Mouse (Mus musculus) R1 (cell line): ENCODE results near the gene Bub1.

Experiments
- DNase-seq: peaks from one replicate; pipeline ENCODE4 v3.0.0-alpha.2; 2018; ENCODE audit warnings: low read depth, low spot score

The Bub1 gene

GRCm38 (mm10) chr2:127775013-127775412 lies 56.7 kb downstream of the Bub1 start:
- DNase-seq = no peak

- no peak for DNase-seq
These were observed 57.1 kb downstream of the Bub1 start for GRCm38 (mm10) chr2:127774578-127774941.

- no peak for DNase-seq
These were observed 57.6 kb downstream of the Bub1 start for GRCm38 (mm10) chr2:127773938-127774577.

GRCm38 (mm10) chr2:127761587-127761986 lies 70.1 kb downstream of the Bub1 start:
- DNase-seq = no peak

DNA sequence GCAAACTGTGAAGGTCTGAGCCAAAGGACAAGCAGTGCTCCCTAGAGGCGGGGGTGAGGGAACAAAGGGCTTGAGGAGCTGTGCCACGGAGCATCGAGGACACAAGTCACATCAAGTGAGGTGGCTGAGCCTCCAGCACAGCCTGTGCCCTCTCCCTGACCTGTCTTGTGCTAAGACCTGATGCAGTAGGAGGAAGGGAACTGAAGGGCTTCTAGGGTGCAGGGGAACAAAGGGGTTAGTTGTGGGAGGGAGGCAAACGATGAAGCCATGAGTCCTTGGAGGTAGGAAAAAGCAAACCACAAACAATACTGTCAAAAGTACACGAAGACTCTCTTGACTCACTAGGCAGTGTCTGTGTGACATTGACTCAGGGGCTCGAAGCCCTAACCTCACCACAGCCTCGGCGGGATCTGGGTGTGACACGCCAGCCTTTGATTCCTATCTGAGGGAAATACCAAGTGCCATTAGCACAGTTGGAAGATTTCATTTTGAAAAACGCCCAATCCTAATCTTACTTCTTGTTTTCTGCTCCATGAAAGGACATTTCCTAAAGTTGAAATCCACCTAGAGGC lies 71.2 kb downstream of the Bub1 start:
- peak; percentile 24 for DNase-seq

- no peak for DNase-seq
These were observed 71.7 kb downstream of the Bub1 start for GRCm38 (mm10) chr2:127760014-127760413.

DNA sequence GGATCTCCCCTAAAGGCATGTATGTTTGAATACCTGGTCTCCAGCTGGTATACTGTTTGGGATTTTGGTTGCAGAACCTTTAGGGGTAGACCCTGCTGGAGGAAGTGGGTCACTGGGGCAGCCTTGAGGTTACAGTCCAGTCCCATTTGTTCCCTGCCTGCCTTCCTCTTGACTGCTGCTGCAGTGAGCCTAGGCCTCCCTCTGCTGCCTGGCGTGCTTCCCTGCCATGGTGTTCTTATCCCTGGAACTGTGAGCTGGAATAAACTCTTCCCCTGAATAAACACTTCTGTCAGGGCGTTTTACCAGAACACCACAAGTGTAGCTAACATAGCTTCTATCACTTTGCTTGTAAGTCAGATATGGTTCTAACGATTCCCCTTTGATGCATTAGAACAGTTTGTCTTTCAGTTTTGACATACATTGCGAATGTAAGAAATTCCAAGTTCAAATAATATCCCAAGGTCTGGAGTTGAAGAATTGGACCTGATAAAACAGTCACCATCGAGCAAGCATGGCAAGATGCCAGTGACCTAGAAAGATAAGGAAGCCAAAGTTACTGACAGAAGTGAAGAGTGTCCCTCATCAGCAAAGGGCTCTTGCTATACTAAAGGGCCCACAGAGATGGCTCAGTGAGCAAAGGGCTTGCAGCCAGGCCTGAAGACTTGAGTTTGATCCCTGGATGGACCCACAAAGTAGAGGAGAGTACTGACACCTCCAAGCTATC lies 72.3 kb downstream of the Bub1 start:
- no peak for DNase-seq

DNA sequence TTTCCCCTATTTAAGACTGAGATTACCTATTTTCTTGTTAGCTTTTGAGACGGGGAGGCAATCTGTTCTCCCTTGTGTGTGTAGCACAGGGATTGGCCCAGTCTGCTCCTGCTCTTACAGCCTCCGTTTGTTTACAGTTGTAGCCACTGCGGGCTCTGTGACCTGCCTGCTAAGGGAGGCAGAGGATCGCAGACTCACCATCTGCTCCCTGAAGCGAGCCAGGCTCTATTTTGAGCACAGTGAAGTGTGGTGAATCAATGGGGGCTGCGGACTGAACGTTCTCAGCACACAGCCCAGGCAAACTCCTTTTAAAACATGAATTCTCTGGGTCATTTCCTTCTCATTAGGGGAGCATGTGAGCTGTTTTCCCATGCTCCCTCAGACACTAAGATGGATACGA lies 74.5 kb downstream of the Bub1 start:
- DNase-seq = no peak

DNA sequence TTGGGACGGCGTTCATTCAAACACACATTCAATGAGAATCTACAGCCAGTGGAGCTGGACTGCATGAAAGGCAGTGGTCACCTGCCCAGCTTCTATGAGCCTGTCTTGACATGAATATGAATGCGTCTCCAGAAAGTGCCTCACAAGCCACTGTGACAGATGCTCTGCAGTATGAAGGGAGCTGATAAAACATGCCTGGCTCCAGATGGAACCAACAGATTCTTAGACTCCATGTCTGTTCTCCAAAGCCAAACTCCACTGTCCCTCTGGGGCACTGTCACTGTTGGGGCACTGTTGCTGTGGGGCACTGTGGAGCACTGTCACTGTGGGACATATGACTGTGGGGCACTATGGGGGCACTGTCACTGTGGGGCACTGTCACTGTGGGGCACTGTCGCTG lies 77.6 kb downstream of the Bub1 start:
- no peak for DNase-seq

- DNase-seq = no peak
These were observed 79.6 kb downstream of the Bub1 start for GRCm38 (mm10) chr2:127751849-127752610.
